In genomic region chr4:154328836-154329235, GRCm38 (mm10) we compare ENCODE assay signal across 8 mouse cellular contexts. TPM values are rescaled to one million over a fixed set of nuclear protein-coding genes. Genes with fewer than 3 reads are reported as not detected.
DNase-seq lines count a peak whose midpoint lies in the region; ATAC-seq and TF ChIP-seq lines count a peak whose summit lies in the region.

No protein-coding gene starts in this region.

- ATAC-seq in liver, embryonic 14.5 days (ENCODE audit: insufficient read depth) = peak; percentile 41
- peak; percentile 63; the same call in 1 of the 2 replicates for ATAC-seq in neural tube, embryonic 14.5 days (ENCODE audit: low read depth)
- ATAC-seq in inflammation-experienced regulatory T-cells, adult 6 months = no peak

- H3K27ac ChIP-seq in forebrain, embryonic 10.5 days = peak overlapping the region; percentile 56
- H3K27ac ChIP-seq in liver, embryonic 14.5 days = no peak overlapping the region
- no peak overlapping the region for H3K27ac ChIP-seq in neural tube, embryonic 14.5 days (ENCODE audit: low read depth, low read length)

- H3K4me2 ChIP-seq in liver, embryonic 14.5 days (ENCODE audit: low read depth) = no peak overlapping the region
- H3K4me2 ChIP-seq in neural tube, embryonic 14.5 days (ENCODE audit: low read depth, low read length) = no peak overlapping the region

- TF ChIP-seq CTCF in liver, embryonic 14.5 days (IDR thresholded peaks at IDR 0.05; ENCODE audit: low read depth) = peak; percentile 75

- intact Hi-C loops in heart, postnatal 25 days (cut with DNase I) = loop anchor here (2.0 to 10.0 kb wide), 5 partner anchors 123 to 496 kb away; no protein-coding TSS in a partner anchor

- peak; percentile 50 for DNase-seq in Muller cell, postnatal 12 days (ENCODE audit: inconsistent ontology term)
- peak; percentile 53 for DNase-seq in c-Kit-positive CD71-negative TER-119-negative erythroid progenitor cells, embryonic 14.5 days (ENCODE audit: low read depth)
- DNase-seq in forebrain, embryonic 10.5 days (ENCODE audit: extremely low spot score, low spot score) = peak; percentile 78
- DNase-seq in heart, postnatal 25 days (ENCODE audit: low spot score) = peak; percentile 24
- peak; percentile 31 for DNase-seq in large intestine, adult 2 months (ENCODE audit: low read depth, low spot score)
- DNase-seq in liver, embryonic 14.5 days (ENCODE audit: low read depth in 3 of 3, low spot score in 3 of 3) = peak; percentile 12 to 24 (median 22)

- 9% methylated on average over 6 of the region's 6 CpGs for WGBS in forebrain, embryonic 10.5 days
- 14% methylated on average over 6 of the region's 6 CpGs for WGBS in large intestine, adult 2 months
- WGBS in liver, embryonic 14.5 days (ENCODE audit: insufficient replicate concordance) = 5% methylated on average over 6 of the region's 6 CpGs
- 2% methylated on average over 6 of the region's 6 CpGs for WGBS in neural tube, embryonic 14.5 days

- peaks cover 47% of the 10 kb centered on the region for H3K4me1 ChIP-seq in forebrain, embryonic 10.5 days
- 0 out of 4 replicates have a peak, but pooled peaks cover 0 to 2% of the 10 kb centered on the region in 2 experiments for H3K4me1 ChIP-seq in liver, embryonic 14.5 days (replicated peaks; ENCODE audit: control insufficient read depth in 2 of 2, insufficient read depth in 2 of 2, low read length in 1 of 2)
- H3K4me1 ChIP-seq in neural tube, embryonic 14.5 days (ENCODE audit: control insufficient read depth, insufficient read depth, low read length) = peaks cover 21% of the 10 kb centered on the region

- H3K27me3 ChIP-seq in forebrain, embryonic 10.5 days (ENCODE audit: poor library complexity, severe bottlenecking) = peaks cover 30% of the 10 kb centered on the region
- no peaks in the 10 kb centered on the region for H3K27me3 ChIP-seq in liver, embryonic 14.5 days (ENCODE audit: control insufficient read depth, insufficient read depth, low read length)
- peaks cover 4% of the 10 kb centered on the region; the same call in 1 of the 2 replicates for H3K27me3 ChIP-seq in neural tube, embryonic 14.5 days (ENCODE audit: control insufficient read depth, insufficient read depth, low read length)

- no peak overlapping the region for H3K4me3 ChIP-seq in forebrain, embryonic 10.5 days
- H3K4me3 ChIP-seq in liver, embryonic 14.5 days (ENCODE audit: insufficient read depth in 1 of 2, low read depth in 2 of 2, low read length in 2 of 2) = no peak overlapping the region
- no peak overlapping the region for H3K4me3 ChIP-seq in neural tube, embryonic 14.5 days (ENCODE audit: low read depth, low read length)

- no peak overlapping the region for H3K9ac ChIP-seq in liver, embryonic 14.5 days (replicated peaks)
- H3K9ac ChIP-seq in neural tube, embryonic 14.5 days (replicated peaks; ENCODE audit: low read depth, low read length) = no peak overlapping the region

- H3K36me3 ChIP-seq in forebrain, embryonic 10.5 days (replicated peaks) = peaks cover 70% of the 10 kb centered on the region
- H3K36me3 ChIP-seq in liver, embryonic 14.5 days (replicated peaks; ENCODE audit: control insufficient read depth, insufficient read depth, low read depth) = no peaks in the 10 kb centered on the region
- no peaks in the 10 kb centered on the region for H3K36me3 ChIP-seq in neural tube, embryonic 14.5 days (ENCODE audit: control insufficient read depth, insufficient read depth, low read length)

- TF ChIP-seq EP300 in liver, embryonic 14.5 days (IDR thresholded peaks at IDR 0.05; ENCODE audit: low read depth) = no peak

- no peaks in the 10 kb centered on the region for H3K9me3 ChIP-seq in forebrain, embryonic 10.5 days
- H3K9me3 ChIP-seq in liver, embryonic 14.5 days (ENCODE audit: control insufficient read depth, low read length) = no peaks in the 10 kb centered on the region
- H3K9me3 ChIP-seq in neural tube, embryonic 14.5 days (ENCODE audit: control insufficient read depth, low read length) = no peaks in the 10 kb centered on the region

RNA-seq across cellular contexts. Expression of gene B230104I21Rik, which starts 7.1 kb away (rescaled TPM):
- polyA plus RNA-seq in forebrain, embryonic 10.5 days (2016; fragmentation: Nextera tagmentation; extraction: Ambion mirVana) = not detected in 2 replicates
- not detected for total RNA-seq in heart, postnatal 25 days (2021)
- polyA plus RNA-seq in large intestine, adult 2 months (2012; rRNA removed) = not detected in 2 replicates
- not detected in 2 replicates for polyA plus RNA-seq in liver, embryonic 14.5 days (2012; rRNA removed)
- polyA plus RNA-seq in liver, embryonic 14.5 days (2014; fragmentation: Nextera tagmentation; extraction: Ambion mirVana) = not detected in 2 replicates
- not detected in 2 replicates for polyA plus RNA-seq in neural tube, embryonic 14.5 days (2014; fragmentation: Nextera tagmentation; extraction: Ambion mirVana)
- polyA plus RNA-seq in inflammation-experienced regulatory T-cells, adult 6 months (2017; shearing (Covaris generic)) = not detected

RNA-seq across cellular contexts. Expression of gene Arhgef16, which starts 27.4 kb away (rescaled TPM):
- polyA plus RNA-seq in forebrain, embryonic 10.5 days (2016; fragmentation: Nextera tagmentation; extraction: Ambion mirVana) = 2.6 and 3.4 TPM in 2 replicates
- under 1 TPM; 0.36 to 0.62 TPM for total RNA-seq in heart, postnatal 25 days (2021)
- 96.6 and 129 TPM in 2 replicates for polyA plus RNA-seq in large intestine, adult 2 months (2012; rRNA removed)
- 2.5 and 2.8 TPM in 2 replicates for polyA plus RNA-seq in liver, embryonic 14.5 days (2012; rRNA removed)
- 3.6 and 4.3 TPM in 2 replicates for polyA plus RNA-seq in liver, embryonic 14.5 days (2014; fragmentation: Nextera tagmentation; extraction: Ambion mirVana)
- polyA plus RNA-seq in neural tube, embryonic 14.5 days (2014; fragmentation: Nextera tagmentation; extraction: Ambion mirVana) = 0.46 and 0.62 TPM in 2 replicates
- polyA plus RNA-seq in inflammation-experienced regulatory T-cells, adult 6 months (2017; shearing (Covaris generic)) = 1 to 10 TPM in 2 of 3 experiments, under 1 TPM in 1; 0.38 to 8.2 (median 5.6) TPM

Comparison
In these comparisons a context has a peak if more than half of its experiments do, and no peak if none do; other contexts are left out.
1. DNase-seq: peak in every context shown above with its lines; median percentile 78 in forebrain, embryonic 10.5 days; 53 in c-Kit-positive CD71-negative TER-119-negative erythroid progenitor cells, embryonic 14.5 days; 50 in Muller cell, postnatal 12 days; 31 in large intestine, adult 2 months; 24 in heart, postnatal 25 days; 22 in liver, embryonic 14.5 days.
2. RNA of gene Arhgef16, which starts 27.4 kb away (polyA plus RNA-seq): 96.6 to 129 TPM in large intestine, adult 2 months; 0.38 to 8.2 TPM in inflammation-experienced regulatory T-cells, adult 6 months, 2.5 to 4.3 TPM in liver, embryonic 14.5 days, 2.6 to 3.4 TPM in forebrain, embryonic 10.5 days and 0.46 to 0.62 TPM in neural tube, embryonic 14.5 days; every median in the first group is over 10 times any median in the second.